Mouse (Mus musculus) liver, adult 2 months (tissue): ENCODE results near the gene Ahcyl2.

Experiments
- CTCF ChIP-seq: fragments of 200-500 bp; IDR thresholded peaks from 2 replicates; pipeline ENCODE4 v1.5.1; 2011; ENCODE audit warnings: low read depth, low read length, control low read depth
- POLR2A ChIP-seq: fragments of 200-500 bp; IDR thresholded peaks from 2 replicates; pipeline ENCODE4 v1.6.1; 2011; ENCODE audit warnings: low read length, control low read depth; ENCODE audit not compliant: insufficient read depth; ENCODE audit errors: extremely low read depth

GRCm38 (mm10) chr6:29790014-29790698 lies 22.3 kb downstream of the Ahcyl2 start:
- TF ChIP-seq CTCF (no peak), POLR2A (no peak)
